Mouse (Mus musculus) gastrocnemius, postnatal 25 days (tissue): ENCODE measurements around the gene BC061237. TPM values are rescaled to one million over a fixed set of nuclear protein-coding genes. Genes with fewer than 3 reads are reported as not detected.
"Not testable (repeated sequence)": the region's sequence is repeated elsewhere in the genome, so short reads cannot be mapped to it uniquely, and the experiment has no call there.

Experiments used
- DNase-seq: peaks from one replicate; pipeline ENCODE4 v3.0.0; 2022
- long read RNA-seq, 2 experiments: library from polyadenylated mRNA; stranded (forward); transcript quantifications; one replicate each; pipeline ENCODE4 v2.0.0; 2021
- total RNA-seq, 2 experiments: library from RNA; stranded (reverse); gene quantifications; 1 replicate in 1 of 2; 2 replicates in 1 of 2; pipeline ENCODE4 v1.2.3; 2021

The BC061237 gene
- not detected for total RNA-seq
- long read RNA-seq, experiment 1: 0 reads
- long read RNA-seq, experiment 2: 0 reads

GRCm38 (mm10) chr14:44492163-44492562, at the start of gene BC061237:
Gene BC061237, plus strand, starts transcription at chr14:44492463.
- not testable (repeated sequence) for DNase-seq

DNA sequence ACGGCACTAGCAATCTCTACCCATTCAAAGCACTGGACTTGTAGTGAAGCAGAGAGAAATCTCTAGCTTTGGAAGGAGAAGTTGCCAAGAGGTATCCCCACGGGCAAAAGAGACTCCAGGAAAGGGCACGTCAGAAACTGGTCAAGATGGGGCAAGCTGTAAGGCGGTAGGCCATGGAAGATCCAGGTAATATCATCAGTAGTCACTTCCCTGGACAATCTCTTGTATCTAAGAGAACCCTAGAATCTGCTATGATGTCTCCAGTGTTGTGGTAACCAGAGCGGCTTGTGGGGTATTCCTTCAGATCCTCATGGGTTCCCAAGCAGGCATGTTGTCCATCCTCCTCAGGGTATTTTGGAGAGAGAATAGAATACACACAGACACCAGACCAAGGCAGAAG, 25.7 kb downstream of the BC061237 start, which contains the start of gene Gm17093:
Gene Gm17093, plus strand, starts transcription at position 301 of the 400 bp plus-strand sequence.
- DNase-seq: not testable (repeated sequence)

DNA sequence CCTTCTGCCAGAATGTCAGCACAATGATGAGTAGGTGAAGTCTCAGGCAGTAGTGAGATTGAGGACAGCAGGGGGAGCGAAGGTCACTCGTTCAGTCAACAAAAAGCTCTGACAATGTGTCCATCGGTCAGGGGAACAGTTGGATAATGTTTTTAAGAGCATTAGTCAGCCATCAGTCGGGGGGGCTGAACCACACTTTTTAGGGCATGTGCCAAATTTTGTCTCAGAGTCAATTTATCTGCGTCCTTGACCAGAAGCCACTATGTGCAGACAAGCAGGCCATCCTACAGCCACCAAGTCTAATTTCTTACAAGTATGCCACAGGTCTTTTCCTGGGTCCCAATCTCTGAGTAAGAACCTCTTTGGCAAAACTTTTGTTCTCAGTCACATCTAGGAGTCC, 55.7 kb downstream of the BC061237 start:
- not testable (repeated sequence) for DNase-seq

Other genes starting within 250 kb of the BC061237 start
- gene Gm8220, start 206.9 kb upstream of the BC061237 start, total RNA-seq: not detected
- not detected for gene Gm5930, start 153.9 kb upstream of the BC061237 start, total RNA-seq
- not detected for gene Gm8229, start 127.1 kb upstream of the BC061237 start, total RNA-seq
- not detected for gene Gm3371, start 81.8 kb upstream of the BC061237 start, total RNA-seq
- gene Gm8232, start 58.8 kb upstream of the BC061237 start, total RNA-seq: not detected
- not detected for gene Gm17093, start 25.8 kb downstream of the BC061237 start, total RNA-seq
- gene Gm8247, start 90.7 kb downstream of the BC061237 start, total RNA-seq: not detected
- not detected for gene Gm5624, start 135.5 kb downstream of the BC061237 start, total RNA-seq
- gene Gm8257, start 214.0 kb downstream of the BC061237 start, total RNA-seq: not detected